Mouse (Mus musculus) heart, postnatal 14 days (tissue): ENCODE results near the gene Golga1. TPM values are rescaled to one million over a fixed set of nuclear protein-coding genes. Genes with fewer than 3 reads are reported as not detected.

Source experiments
- DNase-seq, 2 experiments: peaks; one replicate each; pipeline ENCODE4 v3.0.0; 2021 to 2022
- intact Hi-C: fragments of 180-260 bp; cut with DNase I; formaldehyde crosslinking; loops from one replicate; pipeline ENCODE4 v1.15.1; 2025
- total RNA-seq, 2 experiments: library from RNA; stranded (reverse); gene quantifications; 2 replicates each; pipeline ENCODE4 v1.2.3; 2021

The Golga1 gene
- total RNA-seq, 2 experiments from 2014 or later, result 17.9 to 19.2 TPM

DNA sequence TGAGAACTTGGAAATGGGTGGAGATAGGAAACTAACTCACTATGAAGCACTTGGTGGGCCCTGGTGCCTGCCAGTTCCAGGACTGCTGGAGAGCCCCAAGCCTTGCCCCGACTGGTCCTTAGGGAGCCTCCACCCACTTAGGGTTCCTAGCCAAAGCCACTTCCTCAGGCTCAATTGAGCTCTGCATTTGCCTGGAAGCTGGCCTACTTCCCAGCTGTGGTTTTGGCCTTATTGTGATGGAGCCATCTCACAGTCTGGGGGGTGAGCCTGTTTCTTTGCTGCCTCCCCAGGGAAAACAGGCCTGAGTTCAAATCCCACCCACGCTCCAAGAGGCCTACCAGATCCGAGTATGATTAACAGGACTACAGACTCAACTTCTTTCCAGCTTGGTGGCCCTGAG, 78.8 kb downstream of the Golga1 start:
- intact Hi-C loops, result no loop called here
- DNase-seq, result peak; percentile 66 to 79

DNA sequence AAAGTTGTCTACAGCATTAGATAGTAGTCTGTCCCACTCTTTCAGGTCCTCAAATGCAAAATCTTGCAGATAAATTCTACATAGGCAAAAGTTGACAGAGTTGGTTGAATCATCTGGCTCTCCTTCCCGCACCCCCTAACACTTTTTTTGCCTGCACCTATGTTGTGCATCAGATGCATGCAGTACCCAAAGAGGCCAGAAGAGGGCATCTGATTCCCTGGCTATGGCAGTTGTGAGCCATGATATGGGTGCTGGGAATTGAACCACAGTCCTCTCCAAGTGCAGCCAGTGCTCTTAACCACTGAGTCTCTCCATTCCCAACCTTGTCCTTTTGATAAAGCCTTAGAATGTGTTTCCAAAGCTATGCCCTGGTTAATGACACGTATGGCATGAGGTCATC, 81.9 kb downstream of the Golga1 start:
- DNase-seq, result no peak
- intact Hi-C loops, result no loop called here

DNA sequence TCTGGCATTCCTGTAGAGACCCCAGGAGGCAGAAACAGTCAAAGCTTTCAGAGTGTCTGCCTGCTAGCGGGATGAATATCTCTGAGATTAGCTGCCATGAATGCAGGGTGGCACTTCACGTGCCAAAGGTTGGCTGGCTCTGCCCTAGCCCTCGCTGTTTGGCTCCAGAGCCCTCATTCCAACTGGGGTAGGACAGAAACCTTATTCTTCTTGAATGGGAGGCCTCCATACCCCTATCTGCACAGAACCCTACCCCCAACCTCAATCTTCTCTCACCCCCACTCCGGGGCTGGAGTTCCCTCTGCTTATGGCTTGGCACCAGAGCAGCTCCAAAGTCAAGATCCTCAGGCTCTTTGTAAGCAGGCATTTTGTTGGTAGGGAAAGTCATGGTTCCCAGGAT, 87.5 kb downstream of the Golga1 start:
- intact Hi-C loops, result no loop called here

DNA sequence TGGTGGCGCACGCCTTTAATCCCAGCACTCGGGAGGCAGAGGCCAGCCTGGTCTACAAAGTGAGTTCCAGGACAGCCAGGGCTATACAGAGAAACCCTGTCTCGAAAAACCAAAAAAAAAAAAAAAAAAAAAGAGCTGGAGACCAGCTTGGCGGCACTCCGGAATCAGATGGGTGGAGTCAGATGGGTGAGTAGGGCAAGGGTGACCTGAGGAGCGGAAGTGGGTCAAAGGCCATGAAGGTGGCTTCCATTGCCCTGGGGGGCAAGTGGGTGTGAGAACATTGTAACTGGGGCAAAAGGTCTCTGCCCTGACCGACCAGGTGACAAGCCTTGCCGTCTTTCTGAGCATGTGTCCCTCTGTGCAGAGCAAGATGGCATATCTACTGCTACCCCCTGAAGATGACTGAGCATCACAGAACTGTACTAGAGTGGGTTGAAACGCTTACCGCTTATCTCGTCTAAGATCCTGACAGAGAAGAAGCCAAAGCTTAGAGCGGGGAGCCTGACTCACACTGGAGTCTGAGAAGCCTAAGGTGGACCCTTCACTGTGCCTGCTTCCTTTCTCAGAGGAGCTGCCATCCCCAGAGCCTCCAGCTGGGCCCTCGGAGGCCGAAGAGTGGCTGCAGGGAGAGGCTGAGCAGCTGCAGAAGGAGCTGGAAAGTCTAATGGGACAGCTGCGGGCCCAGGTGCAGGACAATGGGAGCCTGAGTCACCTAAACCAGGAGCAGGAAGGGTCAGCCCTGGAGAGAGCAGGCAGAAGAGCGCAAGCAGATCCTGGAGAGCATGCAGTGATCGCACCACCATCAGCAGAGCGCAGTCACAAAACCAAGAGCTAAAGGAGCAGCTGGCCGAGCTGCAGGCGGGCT, 89.2 kb downstream of the Golga1 start:
- intact Hi-C loops, result no loop called here
- DNase-seq, result no peak

More for the DNA sequence above, 87.5 kb downstream of the Golga1 start:
- DNase-seq, result no peak

DNA sequence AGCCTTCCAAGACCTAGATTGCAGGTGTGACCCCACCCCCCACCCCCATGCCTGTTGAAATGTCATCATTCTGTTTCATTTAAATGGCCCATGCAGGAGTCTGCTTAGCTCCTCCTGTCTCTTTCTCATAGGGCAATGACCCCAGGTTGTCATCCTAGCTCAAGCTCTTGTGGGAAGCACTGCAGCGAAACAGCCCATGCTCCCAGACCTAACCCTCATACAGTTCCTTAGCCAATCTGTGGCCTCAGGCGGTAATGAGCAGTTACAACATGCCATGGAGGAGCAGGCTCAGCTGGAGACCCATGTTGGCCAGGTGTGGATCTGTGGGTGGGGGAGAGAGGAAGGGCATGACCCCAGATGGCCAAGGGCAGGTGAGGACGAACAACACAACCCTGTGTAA, 90.2 kb downstream of the Golga1 start:
- DNase-seq, result no peak
- intact Hi-C loops, result no loop called here

DNA sequence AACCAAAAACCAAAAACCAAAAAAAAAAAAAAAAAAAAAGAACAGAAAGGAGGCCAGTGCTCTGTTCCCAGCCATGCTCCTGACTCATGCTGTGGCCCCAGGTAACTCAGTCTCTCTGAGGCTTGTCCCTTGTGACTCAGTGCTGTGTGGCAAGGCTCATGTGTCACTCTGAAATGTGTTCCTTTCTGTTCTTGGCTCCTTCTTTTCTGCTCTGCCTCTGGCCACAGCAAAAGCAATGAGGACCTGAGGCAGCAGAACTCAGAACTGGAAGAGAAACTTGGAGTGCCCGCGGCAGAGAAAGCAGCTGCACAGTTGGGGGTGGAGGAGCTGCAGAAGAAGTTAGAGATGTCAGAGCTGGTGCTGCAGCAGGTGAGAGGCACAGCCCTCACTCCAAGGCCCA, 91.2 kb downstream of the Golga1 start:
- DNase-seq, result no peak
- intact Hi-C loops, result no loop called here

DNA sequence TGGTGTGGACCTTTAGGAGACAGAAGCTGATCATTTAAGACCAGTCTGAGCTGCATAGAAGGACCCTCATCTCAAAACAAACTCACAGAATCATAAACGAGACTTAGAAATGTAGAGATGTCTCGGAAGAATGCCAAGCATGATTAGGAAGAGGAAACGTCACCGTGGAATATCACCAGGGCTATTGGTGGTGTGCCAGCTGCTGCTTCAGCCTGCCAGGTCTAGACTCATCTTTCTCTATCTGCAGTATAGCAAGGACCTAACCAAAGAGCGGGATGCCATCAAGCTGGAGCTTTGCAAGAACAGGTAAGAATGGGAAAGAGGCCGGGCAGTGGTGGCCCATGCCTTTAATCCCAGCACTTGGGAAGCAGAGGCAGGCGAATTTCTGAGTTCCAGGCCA, 91.6 kb downstream of the Golga1 start:
- no peak for DNase-seq
- intact Hi-C loops, result no loop called here

DNA sequence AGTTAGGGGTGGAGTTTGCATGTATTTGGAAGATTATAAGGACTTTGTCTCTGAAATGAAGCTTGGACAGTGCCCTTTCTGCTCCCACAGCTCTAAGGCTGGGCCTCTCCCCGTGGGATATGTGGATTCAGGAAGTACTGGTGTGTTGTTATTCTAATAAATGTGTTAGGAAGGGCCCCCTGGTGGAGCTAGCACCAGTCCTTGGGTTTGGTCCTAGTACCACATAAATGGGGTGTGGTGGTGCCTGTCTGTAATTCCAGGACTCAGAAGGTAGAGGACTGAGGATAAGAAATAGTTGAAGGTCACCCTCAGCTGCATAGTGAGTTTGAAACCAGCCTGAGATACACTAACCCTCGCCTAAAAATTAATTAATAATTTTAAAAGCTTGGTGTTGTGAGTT, 92.1 kb downstream of the Golga1 start:
- intact Hi-C loops, result no loop called here
- no peak for DNase-seq

DNA sequence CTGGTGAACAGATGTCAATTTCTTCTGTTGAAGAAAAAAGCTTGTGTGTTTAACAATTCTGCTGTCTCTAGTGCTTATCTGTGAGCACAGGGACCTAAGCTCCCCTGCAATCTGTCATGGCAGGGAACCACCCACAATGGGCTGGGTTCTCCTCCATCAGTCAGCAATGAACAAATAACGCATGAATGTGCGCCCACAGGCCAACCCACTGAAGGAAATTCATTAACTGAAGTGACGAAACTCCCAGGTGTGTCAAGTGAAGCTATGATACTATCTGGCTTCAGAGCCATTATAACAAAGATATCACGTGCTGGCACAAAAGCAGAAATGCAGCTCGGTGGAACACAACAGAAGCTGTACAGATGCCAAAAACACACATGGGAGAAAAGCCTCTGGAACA, 95.3 kb downstream of the Golga1 start:
- intact Hi-C loops, result no loop called here
- DNase-seq, result no peak

DNA sequence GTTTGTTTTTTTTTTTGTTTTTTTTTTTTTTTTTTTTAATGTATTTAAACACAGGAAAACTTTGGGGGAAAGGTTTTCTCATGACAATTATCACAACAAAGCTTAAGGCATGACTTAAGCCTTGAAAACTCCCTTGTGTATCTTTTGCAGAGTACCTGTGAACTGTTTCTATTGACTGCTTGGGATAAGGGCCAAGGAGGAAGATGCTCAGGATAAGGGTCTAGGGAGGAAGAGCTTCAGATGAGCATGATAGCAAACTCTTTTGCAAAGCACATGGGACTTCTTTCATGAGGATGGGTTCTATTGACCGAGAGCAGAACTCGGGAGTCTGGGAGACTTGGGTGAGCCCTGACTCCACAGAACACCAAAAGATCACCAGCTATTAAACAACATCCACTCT, 95.7 kb downstream of the Golga1 start:
- intact Hi-C loops, result no loop called here
- DNase-seq, result no peak

Other genes starting within 250 kb of the Golga1 start
- gene Nr6a1, start 137.9 kb downstream of the Golga1 start, total RNA-seq, result 1 to 10 TPM; 1.2 to 1.3 TPM
- gene Olfml2a, start 133.6 kb downstream of the Golga1 start, total RNA-seq, result 10 to 100 TPM; 11.6 to 11.8 TPM
- gene Wdr38, start 68.1 kb downstream of the Golga1 start, total RNA-seq, result under 1 TPM; 0.19 to 0.34 TPM
- 10 to 100 TPM; 68.4 to 73.5 TPM for gene Arpc5l, start 60.2 kb downstream of the Golga1 start, total RNA-seq
- 100 to 1,000 TPM; 312 to 359 TPM for gene Rpl35, start 59.9 kb downstream of the Golga1 start, total RNA-seq
- gene Scai, start 125.2 kb upstream of the Golga1 start, total RNA-seq, result 1 to 10 TPM; 8.9 to 9.8 TPM
- 10 to 100 TPM; 58.0 to 62.5 TPM for gene Ppp6c, start 160.9 kb upstream of the Golga1 start, total RNA-seq